Comparison of ENCODE assay signal across 10 mouse cellular contexts in the genomic region with DNA sequence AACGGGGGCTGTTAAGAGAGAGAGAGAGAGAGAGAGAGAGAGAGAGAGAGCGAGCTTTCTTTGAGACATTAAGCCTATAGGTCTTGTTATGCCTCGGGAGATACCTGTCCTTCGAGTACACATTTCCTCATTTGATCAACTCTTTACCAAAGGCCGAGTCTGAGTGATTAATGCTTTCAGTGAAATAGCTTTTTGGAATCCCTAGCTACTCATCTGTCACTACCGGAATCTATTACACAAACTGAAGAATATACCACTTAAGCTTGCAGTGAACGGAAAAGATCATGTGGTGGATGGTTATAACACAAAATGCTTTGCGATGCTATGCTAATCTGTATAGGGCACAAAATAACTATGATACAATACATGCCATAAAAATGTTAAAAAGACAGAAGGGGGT. TPM values are rescaled to one million over a fixed set of nuclear protein-coding genes. Genes with fewer than 3 reads are reported as not detected.
A peak's percentile ranks its signal among the peaks of the same experiment; 100 is the strongest.
DNase-seq lines count a peak whose midpoint lies in the region; ATAC-seq and TF ChIP-seq lines count a peak whose summit lies in the region.
"Had no signal": no experiment of that assay in that cellular context is flagged by ENCODE, and none has a peak within 500 bp of the region (broad histone marks: within the 10 kb centered on the region; RNA-seq: fewer than 3 reads in every experiment).

No protein-coding gene starts in this region.

- H3K27me3 ChIP-seq in megakaryocyte, embryonic 14.5 days (replicated peaks): no peaks in the 10 kb centered on the region
- no peaks in the 10 kb centered on the region for H3K27me3 ChIP-seq in limb, embryonic 10.5 days (ENCODE audit: low read depth, poor library complexity, severe bottlenecking)
- H3K27me3 ChIP-seq in splenic B cell, adult 2 months (ENCODE audit: control insufficient read depth, insufficient read depth, low read length, poor library complexity, severe bottlenecking): no peaks in the 10 kb centered on the region

- TF ChIP-seq CTCF in embryonic fibroblast, embryonic 13.5 days (IDR thresholded peaks at IDR 0.05; ENCODE audit: borderline replicate concordance, insufficient read depth, low read length): no peak

- TF ChIP-seq POLR2A in embryonic fibroblast, embryonic 13.5 days (IDR thresholded peaks at IDR 0.05; ENCODE audit: low read depth, low read length): no peak

- H3K4me1 ChIP-seq in megakaryocyte, embryonic 14.5 days: peaks cover 35% of the 10 kb centered on the region
- no peaks in the 10 kb centered on the region; the same call in 1 of the 2 replicates for H3K4me1 ChIP-seq in embryonic fibroblast, embryonic 13.5 days (ENCODE audit: control insufficient read depth, insufficient read depth, low read length)
- peaks cover 20% of the 10 kb centered on the region for H3K4me1 ChIP-seq in limb, embryonic 10.5 days

- no peaks in the 10 kb centered on the region for H3K9me3 ChIP-seq in megakaryocyte, embryonic 14.5 days
- no peaks in the 10 kb centered on the region for H3K9me3 ChIP-seq in limb, embryonic 10.5 days (replicated peaks)

- no peak overlapping the region for H3K27ac ChIP-seq in embryonic fibroblast, embryonic 13.5 days (ENCODE audit: insufficient read depth, low read length)
- H3K27ac ChIP-seq in limb, embryonic 10.5 days: peak overlapping the region; percentile 95

- H3K36me3 ChIP-seq in megakaryocyte, embryonic 14.5 days (replicated peaks; ENCODE audit: low read length): peaks cover 20% of the 10 kb centered on the region
- H3K36me3 ChIP-seq in limb, embryonic 10.5 days: peaks cover 9% of the 10 kb centered on the region
- H3K36me3 ChIP-seq in splenic B cell, adult 2 months (ENCODE audit: control insufficient read depth, insufficient read depth, low read length, poor library complexity, severe bottlenecking): no peaks in the 10 kb centered on the region

- no peak for ATAC-seq in megakaryocyte, adult 5-6 weeks (ENCODE audit: poor library complexity, severe bottlenecking)

- 38% methylated on average over 8 of the region's 8 CpGs for WGBS in limb, embryonic 10.5 days

- DNase-seq in limb, embryonic 10.5 days (ENCODE audit: low spot score): no peak
- peak; percentile 36 for DNase-seq in splenic B cell, adult 2 months (ENCODE audit: low read depth, low spot score)
- DNase-seq in Muller cell, postnatal 12 days (ENCODE audit: inconsistent ontology term): no peak
- DNase-seq in kidney, postnatal 25 days: no peak
- no peak for DNase-seq in lung, postnatal 10 days
- DNase-seq: gastrocnemius, postnatal 14 days had no signal

- peak overlapping the region; percentile 96 for H3K4me3 ChIP-seq in megakaryocyte, embryonic 14.5 days (replicated peaks)
- H3K4me3 ChIP-seq in embryonic fibroblast, embryonic 13.5 days (ENCODE audit: insufficient read depth, low read length): peak overlapping the region; percentile 83
- H3K4me3 ChIP-seq in limb, embryonic 10.5 days: peak overlapping the region; percentile 96

RNA-seq across cellular contexts. Expression of a gene that starts 0.9 kb away (rescaled TPM):
- not detected in 2 replicates for polyA plus RNA-seq in megakaryocyte, embryonic 14.5 days (2012; ENCODE audit: insufficient read depth, low replicate concordance)
- total RNA-seq in megakaryocyte, adult 5-6 weeks (2015): not detected in 2 replicates
- not detected in 2 replicates for total RNA-seq in megakaryocyte, adult 5-6 weeks (2017)
- polyA plus RNA-seq in embryonic fibroblast, embryonic 13.5 days (2011; ENCODE audit: insufficient read length, low read depth, missing spikeins): not detected in 2 replicates
- polyA plus RNA-seq in limb, embryonic 10.5 days (2016; fragmentation: Nextera tagmentation; extraction: Ambion mirVana): not detected in 2 replicates
- polyA plus RNA-seq: small intestine, adult 2 months had no signal

RNA-seq across cellular contexts. Expression of a gene that starts 0.9 kb away (rescaled TPM):
- 1.3 and 14.1 TPM in 2 replicates for polyA plus RNA-seq in megakaryocyte, embryonic 14.5 days (2012; ENCODE audit: insufficient read depth, low replicate concordance)
- 51.1 and 55.8 TPM in 2 replicates for total RNA-seq in megakaryocyte, adult 5-6 weeks (2015)
- 68.7 and 78.5 TPM in 2 replicates for total RNA-seq in megakaryocyte, adult 5-6 weeks (2017)
- polyA plus RNA-seq in embryonic fibroblast, embryonic 13.5 days (2011; ENCODE audit: insufficient read length, low read depth, missing spikeins): 56.7 and 80.4 TPM in 2 replicates
- 53.6 and 60.0 TPM in 2 replicates for polyA plus RNA-seq in limb, embryonic 10.5 days (2016; fragmentation: Nextera tagmentation; extraction: Ambion mirVana)

RNA-seq across cellular contexts. Expression of a gene that starts 14.7 kb away (rescaled TPM):
- polyA plus RNA-seq in megakaryocyte, embryonic 14.5 days (2012; ENCODE audit: insufficient read depth, low replicate concordance): 0.87 and 3.3 TPM in 2 replicates
- total RNA-seq in megakaryocyte, adult 5-6 weeks (2015): 72.7 and 90.5 TPM in 2 replicates
- 111 and 119 TPM in 2 replicates for total RNA-seq in megakaryocyte, adult 5-6 weeks (2017)
- polyA plus RNA-seq in embryonic fibroblast, embryonic 13.5 days (2011; ENCODE audit: insufficient read length, low read depth, missing spikeins): 88.1 and 93.8 TPM in 2 replicates
- polyA plus RNA-seq in limb, embryonic 10.5 days (2016; fragmentation: Nextera tagmentation; extraction: Ambion mirVana): 16.7 and 20.9 TPM in 2 replicates

RNA-seq across cellular contexts. Expression of a gene that starts 53.4 kb away (rescaled TPM):
- polyA plus RNA-seq in megakaryocyte, embryonic 14.5 days (2012; ENCODE audit: insufficient read depth, low replicate concordance): 0.02 TPM in 1 of 2 replicates, not detected in the other
- total RNA-seq in megakaryocyte, adult 5-6 weeks (2015): 0.20 and 0.41 TPM in 2 replicates
- total RNA-seq in megakaryocyte, adult 5-6 weeks (2017): 0.51 and 2.4 TPM in 2 replicates
- polyA plus RNA-seq in embryonic fibroblast, embryonic 13.5 days (2011; ENCODE audit: insufficient read length, low read depth, missing spikeins): 0.09 and 0.12 TPM in 2 replicates
- 0.64 and 2.8 TPM in 2 replicates for polyA plus RNA-seq in limb, embryonic 10.5 days (2016; fragmentation: Nextera tagmentation; extraction: Ambion mirVana)
